ENCODE assay signal across 16 mouse cellular contexts in the genomic region with DNA sequence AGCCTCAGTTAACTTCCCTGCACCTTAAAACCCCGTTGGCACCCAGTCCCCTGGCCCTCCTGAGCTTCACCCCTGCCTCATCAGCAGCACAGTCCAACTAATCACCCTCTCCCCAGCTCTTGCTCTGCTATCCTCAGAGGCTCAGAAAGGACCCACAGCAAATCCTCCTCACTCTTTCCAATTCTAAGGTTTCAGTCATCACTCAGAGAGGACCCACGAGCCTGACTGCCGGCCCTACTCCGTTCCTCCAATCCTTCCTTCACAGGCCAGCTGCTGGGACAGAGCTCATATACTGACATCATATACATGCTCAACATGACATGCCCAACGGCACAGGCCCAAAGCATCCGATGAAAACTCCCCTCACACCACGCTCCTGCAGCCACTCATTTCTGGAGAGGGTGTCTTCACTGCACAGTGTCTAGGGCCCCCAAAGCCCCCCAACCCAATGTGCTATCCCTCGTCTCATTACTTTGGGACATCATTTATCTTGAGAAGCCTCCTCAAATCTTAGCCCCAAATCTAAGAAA. TPM values are rescaled to one million over a fixed set of nuclear protein-coding genes. Genes with fewer than 3 reads are reported as not detected.
DNase-seq lines count a peak whose midpoint lies in the region; ATAC-seq and TF ChIP-seq lines count a peak whose summit lies in the region.
"Had no signal": no experiment of that assay in that cellular context is flagged by ENCODE, and none has a peak within 500 bp of the region (broad histone marks: within the 10 kb centered on the region; RNA-seq: fewer than 3 reads in every experiment).

No protein-coding gene starts in this region.

- no peak for ATAC-seq in forebrain, embryonic 13.5 days
- no peak for ATAC-seq in forebrain, embryonic 11.5 days (replicated peaks; ENCODE audit: low FRiP score)
- ATAC-seq in hindbrain, embryonic 13.5 days (ENCODE audit: low FRiP score): no peak
- ATAC-seq in hindbrain, embryonic 12.5 days (ENCODE audit: low FRiP score): no peak
- ATAC-seq in limb, embryonic 15.5 days (ENCODE audit: insufficient number of reproducible peaks, low FRiP score, low TSS enrichment, low read depth): no peak
- ATAC-seq in monocyte, adult 5-6 weeks (replicated peaks; ENCODE audit: insufficient number of reproducible peaks, low FRiP score, low TSS enrichment, poor library complexity, severe bottlenecking): no peak
- ATAC-seq in kidney, embryonic 14.5 days (ENCODE audit: low FRiP score, low TSS enrichment): no peak

- 78% methylated on average over 8 of the region's 8 CpGs for WGBS in forebrain, embryonic 13.5 days
- 79% methylated on average over 8 of the region's 8 CpGs for WGBS in forebrain, embryonic 11.5 days
- 82% methylated on average over 8 of the region's 8 CpGs for WGBS in hindbrain, embryonic 13.5 days
- WGBS in hindbrain, embryonic 12.5 days: 78% methylated on average over 8 of the region's 8 CpGs
- WGBS in limb, embryonic 15.5 days: 74% methylated on average over 8 of the region's 8 CpGs
- 80% methylated on average over 8 of the region's 8 CpGs for WGBS in kidney, embryonic 14.5 days

- H3K4me1 ChIP-seq in forebrain, embryonic 13.5 days: peaks cover 16% of the 10 kb centered on the region
- H3K4me1 ChIP-seq in forebrain, embryonic 11.5 days (replicated peaks; ENCODE audit: control insufficient read depth, insufficient read depth, low read length): 0 out of 2 replicates have a peak, but pooled peaks cover 4% of the 10 kb centered on the region
- H3K4me1 ChIP-seq in hindbrain, embryonic 13.5 days (replicated peaks): peaks cover 33% of the 10 kb centered on the region
- peaks cover 14% of the 10 kb centered on the region; the same call in 1 of the 2 replicates for H3K4me1 ChIP-seq in hindbrain, embryonic 12.5 days
- H3K4me1 ChIP-seq in cortical plate, adult 2 months (ENCODE audit: control insufficient read depth, insufficient read depth, low read length): peaks cover 5% of the 10 kb centered on the region
- peaks cover 16% of the 10 kb centered on the region for H3K4me1 ChIP-seq in limb, embryonic 15.5 days
- H3K4me1 ChIP-seq in kidney, embryonic 14.5 days (ENCODE audit: control insufficient read depth, insufficient read depth, low read length): no peaks in the 10 kb centered on the region

- no peak for DNase-seq in forebrain, embryonic 11.5 days (ENCODE audit: low spot score)
- DNase-seq: gastrocnemius, postnatal 10 days; kidney, adult 11 months had no signal

- H3K9me3 ChIP-seq in forebrain, embryonic 13.5 days (replicated peaks): no peaks in the 10 kb centered on the region
- H3K9me3 ChIP-seq in forebrain, embryonic 11.5 days (ENCODE audit: control insufficient read depth, low read length): no peaks in the 10 kb centered on the region
- H3K9me3 ChIP-seq in hindbrain, embryonic 13.5 days: no peaks in the 10 kb centered on the region
- no peaks in the 10 kb centered on the region for H3K9me3 ChIP-seq in hindbrain, embryonic 12.5 days (replicated peaks)
- no peaks in the 10 kb centered on the region for H3K9me3 ChIP-seq in limb, embryonic 15.5 days
- no peaks in the 10 kb centered on the region for H3K9me3 ChIP-seq in kidney, embryonic 14.5 days (ENCODE audit: control insufficient read depth, low read length)

- H3K27ac ChIP-seq in forebrain, embryonic 13.5 days: no peak overlapping the region
- H3K27ac ChIP-seq in forebrain, embryonic 11.5 days (ENCODE audit: low read depth, low read length): no peak overlapping the region
- no peak overlapping the region for H3K27ac ChIP-seq in hindbrain, embryonic 13.5 days
- H3K27ac ChIP-seq in hindbrain, embryonic 12.5 days: no peak overlapping the region
- H3K27ac ChIP-seq in cortical plate, adult 2 months (ENCODE audit: insufficient read depth, low read length): no peak overlapping the region
- H3K27ac ChIP-seq in limb, embryonic 15.5 days: peak overlapping the region; percentile 47; the same call in 1 of the 2 replicates
- no peak overlapping the region for H3K27ac ChIP-seq in kidney, embryonic 14.5 days (ENCODE audit: low read depth, low read length)

- TF ChIP-seq CTCF in cortical plate, adult 2 months (IDR thresholded peaks at IDR 0.05; ENCODE audit: extremely low read depth, insufficient read depth, low read length): no peak

- H3K4me3 ChIP-seq in forebrain, embryonic 13.5 days: no peak overlapping the region
- H3K4me3 ChIP-seq in forebrain, embryonic 11.5 days (ENCODE audit: low read depth, low read length): no peak overlapping the region
- 0 out of 2 replicates have a peak overlapping the region, but pooled peaks have one; percentile 1 for H3K4me3 ChIP-seq in hindbrain, embryonic 13.5 days
- H3K4me3 ChIP-seq in hindbrain, embryonic 12.5 days: no peak overlapping the region
- H3K4me3 ChIP-seq in cortical plate, adult 2 months (ENCODE audit: insufficient read depth, low read length): peak overlapping the region; percentile 55
- H3K4me3 ChIP-seq in limb, embryonic 15.5 days: peak overlapping the region; percentile 53
- H3K4me3 ChIP-seq in kidney, embryonic 14.5 days (ENCODE audit: low read length): no peak overlapping the region

- H3K9ac ChIP-seq in forebrain, embryonic 13.5 days: 0 out of 2 replicates have a peak overlapping the region, but pooled peaks have one; percentile 21
- no peak overlapping the region for H3K9ac ChIP-seq in forebrain, embryonic 11.5 days (ENCODE audit: low read length)
- 0 out of 2 replicates have a peak overlapping the region, but pooled peaks have one; percentile 15 for H3K9ac ChIP-seq in hindbrain, embryonic 13.5 days
- H3K9ac ChIP-seq in hindbrain, embryonic 12.5 days: no peak overlapping the region
- no peak overlapping the region for H3K9ac ChIP-seq in limb, embryonic 15.5 days
- no peak overlapping the region for H3K9ac ChIP-seq in kidney, embryonic 14.5 days (ENCODE audit: low read depth, low read length)
- H3K9ac ChIP-seq: lung, embryonic 14.5 days had no signal

- H3K36me3 ChIP-seq in forebrain, embryonic 13.5 days (ENCODE audit: poor library complexity, severe bottlenecking): peaks cover 21% of the 10 kb centered on the region
- H3K36me3 ChIP-seq in forebrain, embryonic 11.5 days (ENCODE audit: control insufficient read depth, insufficient read depth, low read length): peaks cover 3% of the 10 kb centered on the region; the same call in 1 of the 2 replicates
- peaks cover 20% of the 10 kb centered on the region for H3K36me3 ChIP-seq in hindbrain, embryonic 13.5 days
- H3K36me3 ChIP-seq in hindbrain, embryonic 12.5 days: peaks cover 20% of the 10 kb centered on the region
- H3K36me3 ChIP-seq in limb, embryonic 15.5 days: peaks cover 21% of the 10 kb centered on the region
- peaks cover 20% of the 10 kb centered on the region for H3K36me3 ChIP-seq in kidney, embryonic 14.5 days (ENCODE audit: control insufficient read depth, insufficient read depth, low read length)

- no peak for TF ChIP-seq POLR2A in cortical plate, adult 2 months (IDR thresholded peaks at IDR 0.05; ENCODE audit: extremely low read depth, insufficient read depth, low read length)

- no peak overlapping the region for H3K4me2 ChIP-seq in forebrain, embryonic 13.5 days
- H3K4me2 ChIP-seq in forebrain, embryonic 11.5 days (ENCODE audit: low read depth, low read length, severe bottlenecking): no peak overlapping the region
- peak overlapping the region; percentile 84 for H3K4me2 ChIP-seq in hindbrain, embryonic 13.5 days
- no peak overlapping the region for H3K4me2 ChIP-seq in hindbrain, embryonic 12.5 days (replicated peaks)
- H3K4me2 ChIP-seq in limb, embryonic 15.5 days: no peak overlapping the region
- H3K4me2 ChIP-seq in kidney, embryonic 14.5 days (replicated peaks; ENCODE audit: low read depth, low read length): no peak overlapping the region

- no peaks in the 10 kb centered on the region for H3K27me3 ChIP-seq in forebrain, embryonic 13.5 days
- no peaks in the 10 kb centered on the region for H3K27me3 ChIP-seq in forebrain, embryonic 11.5 days (ENCODE audit: control insufficient read depth, insufficient read depth, low read length)
- H3K27me3 ChIP-seq in hindbrain, embryonic 13.5 days: peaks cover 4% of the 10 kb centered on the region; the same call in 1 of the 2 replicates
- peaks cover 4% of the 10 kb centered on the region; the same call in 1 of the 2 replicates for H3K27me3 ChIP-seq in hindbrain, embryonic 12.5 days
- H3K27me3 ChIP-seq in limb, embryonic 15.5 days: no peaks in the 10 kb centered on the region
- H3K27me3 ChIP-seq in kidney, embryonic 14.5 days (ENCODE audit: control insufficient read depth, insufficient read depth, low read length): no peaks in the 10 kb centered on the region

RNA-seq across cellular contexts. Expression of a gene that starts 10.1 kb away (rescaled TPM):
- polyA plus RNA-seq in forebrain, embryonic 13.5 days (2015; fragmentation: Nextera tagmentation; extraction: Ambion mirVana): 3.5 and 3.7 TPM in 2 replicates
- 1.7 and 2.5 TPM in 2 replicates for polyA plus RNA-seq in forebrain, embryonic 11.5 days (2014; fragmentation: Nextera tagmentation; extraction: Ambion mirVana)
- 10.9 and 12.3 TPM in 2 replicates for polyA plus RNA-seq in hindbrain, embryonic 13.5 days (2015; fragmentation: Nextera tagmentation; extraction: Ambion mirVana)
- 6.3 and 7.8 TPM in 2 replicates for polyA plus RNA-seq in hindbrain, embryonic 12.5 days (2016; fragmentation: Nextera tagmentation; extraction: Ambion mirVana)
- polyA plus RNA-seq in cortical plate, adult 2 months (2012; rRNA removed): 52.6 and 59.5 TPM in 2 replicates
- polyA plus RNA-seq in limb, embryonic 15.5 days (2015; fragmentation: Nextera tagmentation; extraction: Ambion mirVana): 7.5 and 11.1 TPM in 2 replicates
- total RNA-seq in monocyte, adult 5-6 weeks (2017): 20.4 to 28.3 TPM (median 20.4 TPM) in 3 replicates
- 1.6 and 2.7 TPM in 2 replicates for polyA plus RNA-seq in kidney, embryonic 14.5 days (2014; fragmentation: Nextera tagmentation; extraction: Ambion mirVana)

RNA-seq across cellular contexts. Expression of a gene that starts 18.9 kb away (rescaled TPM):
- 126 and 131 TPM in 2 replicates for polyA plus RNA-seq in forebrain, embryonic 13.5 days (2015; fragmentation: Nextera tagmentation; extraction: Ambion mirVana)
- polyA plus RNA-seq in forebrain, embryonic 11.5 days (2014; fragmentation: Nextera tagmentation; extraction: Ambion mirVana): 133 and 145 TPM in 2 replicates
- polyA plus RNA-seq in hindbrain, embryonic 13.5 days (2015; fragmentation: Nextera tagmentation; extraction: Ambion mirVana): 122 and 128 TPM in 2 replicates
- 109 and 123 TPM in 2 replicates for polyA plus RNA-seq in hindbrain, embryonic 12.5 days (2016; fragmentation: Nextera tagmentation; extraction: Ambion mirVana)
- 56.2 and 62.5 TPM in 2 replicates for polyA plus RNA-seq in cortical plate, adult 2 months (2012; rRNA removed)
- 80.2 and 80.3 TPM in 2 replicates for polyA plus RNA-seq in limb, embryonic 15.5 days (2015; fragmentation: Nextera tagmentation; extraction: Ambion mirVana)
- 65.8 to 73.9 TPM (median 67.8 TPM) in 3 replicates for total RNA-seq in monocyte, adult 5-6 weeks (2017)
- polyA plus RNA-seq in kidney, embryonic 14.5 days (2014; fragmentation: Nextera tagmentation; extraction: Ambion mirVana): 57.0 and 91.3 TPM in 2 replicates

RNA-seq across cellular contexts. Expression of a gene that starts 42.9 kb away (rescaled TPM):
- not detected in 2 replicates for polyA plus RNA-seq in forebrain, embryonic 13.5 days (2015; fragmentation: Nextera tagmentation; extraction: Ambion mirVana)
- not detected in 2 replicates for polyA plus RNA-seq in forebrain, embryonic 11.5 days (2014; fragmentation: Nextera tagmentation; extraction: Ambion mirVana)
- polyA plus RNA-seq in hindbrain, embryonic 13.5 days (2015; fragmentation: Nextera tagmentation; extraction: Ambion mirVana): not detected in 2 replicates
- not detected in 2 replicates for polyA plus RNA-seq in hindbrain, embryonic 12.5 days (2016; fragmentation: Nextera tagmentation; extraction: Ambion mirVana)
- polyA plus RNA-seq in cortical plate, adult 2 months (2012; rRNA removed): not detected in 2 replicates
- not detected in 2 replicates for polyA plus RNA-seq in limb, embryonic 15.5 days (2015; fragmentation: Nextera tagmentation; extraction: Ambion mirVana)
- total RNA-seq in monocyte, adult 5-6 weeks (2017): not detected in 3 replicates
- not detected in 2 replicates for polyA plus RNA-seq in kidney, embryonic 14.5 days (2014; fragmentation: Nextera tagmentation; extraction: Ambion mirVana)
- total RNA-seq: adrenal gland, adult 18-20 months; gastrocnemius, postnatal 10 days; layer of hippocampus, adult 18-20 months; left cerebral cortex, postnatal 36 days; megakaryocyte-erythroid progenitor cell, adult 5-6 weeks had no signal
- polyA plus RNA-seq: lung, embryonic 14.5 days; small intestine, adult 2 months had no signal

RNA-seq across cellular contexts. Expression of a gene that starts 53.1 kb away (rescaled TPM):
- polyA plus RNA-seq in forebrain, embryonic 13.5 days (2015; fragmentation: Nextera tagmentation; extraction: Ambion mirVana): not detected in 2 replicates
- polyA plus RNA-seq in forebrain, embryonic 11.5 days (2014; fragmentation: Nextera tagmentation; extraction: Ambion mirVana): not detected in 2 replicates
- 3.6 and 3.8 TPM in 2 replicates for polyA plus RNA-seq in hindbrain, embryonic 13.5 days (2015; fragmentation: Nextera tagmentation; extraction: Ambion mirVana)
- 7.8 and 36.7 TPM in 2 replicates for polyA plus RNA-seq in hindbrain, embryonic 12.5 days (2016; fragmentation: Nextera tagmentation; extraction: Ambion mirVana)
- polyA plus RNA-seq in cortical plate, adult 2 months (2012; rRNA removed): 0.08 and 0.13 TPM in 2 replicates
- polyA plus RNA-seq in limb, embryonic 15.5 days (2015; fragmentation: Nextera tagmentation; extraction: Ambion mirVana): 117 and 227 TPM in 2 replicates
- total RNA-seq in monocyte, adult 5-6 weeks (2017): not detected in 3 replicates
- polyA plus RNA-seq in kidney, embryonic 14.5 days (2014; fragmentation: Nextera tagmentation; extraction: Ambion mirVana): 0.97 and 1.4 TPM in 2 replicates
- total RNA-seq: adrenal gland, adult 18-20 months; layer of hippocampus, adult 18-20 months; left cerebral cortex, postnatal 36 days; megakaryocyte-erythroid progenitor cell, adult 5-6 weeks had no signal
- polyA plus RNA-seq: lung, embryonic 14.5 days; small intestine, adult 2 months had no signal

Comparison
In these comparisons a context has a peak if more than half of its experiments do, and no peak if none do; other contexts are left out.
1. H3K4me3 ChIP-seq: peak in hindbrain, embryonic 13.5 days (single experiment), cortical plate, adult 2 months (single experiment) and limb, embryonic 15.5 days (single experiment); none in forebrain, embryonic 13.5 days (single experiment), forebrain, embryonic 11.5 days (single experiment), hindbrain, embryonic 12.5 days (single experiment) and kidney, embryonic 14.5 days (single experiment).
2. H3K9ac ChIP-seq: peak in forebrain, embryonic 13.5 days (single experiment) and hindbrain, embryonic 13.5 days (single experiment); none in forebrain, embryonic 11.5 days (single experiment), hindbrain, embryonic 12.5 days (single experiment), limb, embryonic 15.5 days (single experiment) and kidney, embryonic 14.5 days (single experiment).